Mouse (Mus musculus) limb, embryonic 13.5 days (tissue): ENCODE measurements around the gene Anapc15. TPM values are rescaled to one million over a fixed set of nuclear protein-coding genes. Genes with fewer than 3 reads are reported as not detected.

Source experiments
- ATAC-seq: fragments of 200-750 bp; cut with Nextera tagmentation; 2 replicates; pipeline ENCODE4 v1.8.0; 2017; ENCODE audit warnings: low read depth, moderate number of reproducible peaks, moderate TSS enrichment; ENCODE audit not compliant: low FRiP score
- H3K27ac ChIP-seq: fragments of 300-500 bp; sonication (generic); 2 replicates; pipeline ENCODE4 v1.5.1; 2015; ENCODE audit warnings: inconsistent platforms, mild to moderate bottlenecking, moderate library complexity
- H3K27me3 ChIP-seq: fragments of 300-500 bp; sonication (generic); 2 replicates; pipeline ENCODE4 v1.6.1; 2015; ENCODE audit warnings: mild to moderate bottlenecking, inconsistent platforms
- H3K36me3 ChIP-seq: fragments of 300-500 bp; sonication (generic); 2 replicates; pipeline ENCODE4 v1.6.1; 2015; ENCODE audit warnings: inconsistent platforms, mild to moderate bottlenecking, moderate library complexity
- H3K4me1 ChIP-seq: fragments of 300-500 bp; sonication (generic); 2 replicates; pipeline ENCODE4 v1.6.1; 2015; ENCODE audit warnings: inconsistent platforms
- H3K4me2 ChIP-seq: fragments of 300-500 bp; sonication (generic); replicated peaks from 2 replicates; pipeline ENCODE4 v1.6.1; 2015; ENCODE audit warnings: inconsistent platforms, mild to moderate bottlenecking, moderate library complexity
- H3K4me3 ChIP-seq: fragments of 300-500 bp; sonication (generic); 2 replicates; pipeline ENCODE4 v1.5.1; 2015; ENCODE audit warnings: moderate library complexity, mild to moderate bottlenecking, inconsistent platforms
- H3K9ac ChIP-seq: fragments of 300-500 bp; sonication (generic); 2 replicates; pipeline ENCODE4 v1.6.1; 2015; ENCODE audit warnings: mild to moderate bottlenecking, inconsistent platforms
- H3K9me3 ChIP-seq: fragments of 300-500 bp; sonication (generic); 2 replicates; pipeline ENCODE4 v1.6.1; 2016; ENCODE audit warnings: inconsistent platforms
- WGBS: fragments of 180-500 bp; shearing (Covaris S2); methylation state at CpG from one replicate; pipeline ENCODE4 v1.1.7; 2015; 5-methylcytosine and 5-hydroxymethylcytosine counted together
- polyA plus RNA-seq: library from polyadenylated mRNA; unstranded; fragments of >200 nt; fragmentation: Nextera tagmentation; extraction: Ambion mirVana; gene quantifications from 2 replicates; pipeline ENCODE4 v1.2.1, GENCODE M21; 2015

Gene Anapc15
- polyA plus RNA-seq, result 70.6 and 71.6 TPM in 2 replicates

GRCm38 (mm10) chr7:101863415-101863814 is at the start of gene Anapc15:
Anapc15 (plus strand) TSS chr7:101863715.
- Histone ChIP-seq H3K27me3 (no peaks in the 10 kb centered on the region), H3K4me3 (no peak within 1 kb of the TSS), H3K9ac (no peak within 1 kb of the TSS), H3K27ac (no peak within 1 kb of the TSS), H3K36me3 (no peaks in the 10 kb centered on the region), H3K4me2 (no peak within 1 kb of the TSS), H3K4me1 (no peaks in the 10 kb centered on the region), H3K9me3 (no peaks in the 10 kb centered on the region)
- 76% methylated on average over 3 of the region's 3 CpGs for WGBS
- ATAC-seq, result no peak

GRCm38 (mm10) chr7:101817861-101818401 is 45.6 kb upstream of the Anapc15 start, which contains the start of gene Phox2a:
Phox2a (plus strand) TSS chr7:101818313.
- ATAC-seq, result no peak
- peak within 1 kb of the TSS; percentile 62 for H3K4me2 ChIP-seq
- no peaks in the 10 kb centered on the region for H3K9me3 ChIP-seq
- peak within 1 kb of the TSS; percentile 31; the same call in 1 of the 2 replicates for H3K9ac ChIP-seq
- WGBS, result 1% methylated on average over 35 of the region's 45 CpGs
- H3K4me1 ChIP-seq, result peaks cover 28% of the 10 kb centered on the region
- peaks cover under 1% of the 10 kb centered on the region; the same call in 1 of the 2 replicates for H3K36me3 ChIP-seq
- H3K4me3 ChIP-seq, result peak within 1 kb of the TSS; percentile 40
- peaks cover 80% of the 10 kb centered on the region for H3K27me3 ChIP-seq
- no peak within 1 kb of the TSS for H3K27ac ChIP-seq

GRCm38 (mm10) chr7:101820295-101821030 is 43.1 kb upstream of the Anapc15 start:
- no peak for ATAC-seq

DNA sequence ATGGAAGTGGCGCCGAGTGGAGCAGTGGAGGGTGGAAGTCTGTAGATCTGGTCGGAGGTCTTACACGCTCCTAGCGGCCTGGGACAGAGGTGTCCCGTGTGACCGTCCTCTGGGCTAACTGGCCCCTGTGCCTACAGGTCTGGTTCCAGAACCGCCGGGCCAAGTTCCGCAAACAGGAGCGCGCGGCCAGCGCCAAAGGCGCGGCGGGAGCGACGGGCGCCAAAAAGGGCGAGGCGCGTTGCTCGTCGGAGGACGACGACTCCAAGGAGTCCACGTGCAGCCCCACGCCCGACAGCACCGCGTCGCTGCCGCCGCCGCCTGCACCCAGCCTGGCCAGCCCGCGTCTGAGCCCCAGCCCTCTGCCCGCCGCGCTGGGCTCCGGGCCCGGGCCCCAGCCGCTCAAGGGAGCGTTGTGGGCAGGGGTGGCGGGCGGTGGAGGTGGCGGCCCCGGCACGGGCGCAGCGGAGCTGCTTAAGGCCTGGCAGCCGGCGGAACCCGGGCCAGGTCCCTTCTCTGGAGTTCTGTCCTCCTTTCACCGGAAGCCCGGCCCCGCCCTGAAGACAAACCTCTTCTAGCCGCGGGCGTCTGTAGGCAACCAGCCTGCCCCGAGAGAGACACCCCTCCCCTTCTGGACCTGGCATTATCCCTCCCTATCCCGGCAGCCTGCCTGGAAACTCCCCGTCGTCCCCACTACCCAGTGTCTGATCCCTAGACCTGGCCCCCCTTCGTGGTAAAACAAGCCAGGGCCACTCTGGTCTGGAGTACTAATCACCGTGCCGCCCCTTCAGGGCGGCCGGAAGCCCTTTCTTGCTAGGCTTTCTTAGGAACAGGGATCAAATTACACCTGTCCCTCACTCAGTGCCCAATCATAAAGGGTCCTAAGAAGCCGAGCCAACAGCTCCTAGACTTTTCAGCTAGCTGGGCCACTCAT is 41.7 kb upstream of the Anapc15 start:
- H3K27me3 ChIP-seq, result peaks cover 73% of the 10 kb centered on the region
- H3K36me3 ChIP-seq, result peaks cover 40% of the 10 kb centered on the region
- peak overlapping the region; percentile 46 for H3K4me3 ChIP-seq
- peak overlapping the region; percentile 67 for H3K9ac ChIP-seq
- H3K4me1 ChIP-seq, result peaks cover 37% of the 10 kb centered on the region
- peak overlapping the region; percentile 89 for H3K4me2 ChIP-seq
- H3K9me3 ChIP-seq, result no peaks in the 10 kb centered on the region
- ATAC-seq, result peak; percentile 74
- WGBS, result under 1% methylated on average over 71 of the region's 71 CpGs
- no peak overlapping the region for H3K27ac ChIP-seq

More at GRCm38 (mm10) chr7:101820295-101821030, 43.1 kb upstream of the Anapc15 start:
- Histone ChIP-seq H3K4me2 (peak overlapping the region; percentile 89), H3K4me3 (peak overlapping the region; percentile 46), H3K27ac (no peak overlapping the region), H3K9ac (no peak overlapping the region), H3K27me3 (peaks cover 84% of the 10 kb centered on the region), H3K4me1 (peaks cover 37% of the 10 kb centered on the region), H3K9me3 (no peaks in the 10 kb centered on the region), H3K36me3 (peaks cover 26% of the 10 kb centered on the region)
- 2% methylated on average over 35 of the region's 35 CpGs for WGBS

DNA sequence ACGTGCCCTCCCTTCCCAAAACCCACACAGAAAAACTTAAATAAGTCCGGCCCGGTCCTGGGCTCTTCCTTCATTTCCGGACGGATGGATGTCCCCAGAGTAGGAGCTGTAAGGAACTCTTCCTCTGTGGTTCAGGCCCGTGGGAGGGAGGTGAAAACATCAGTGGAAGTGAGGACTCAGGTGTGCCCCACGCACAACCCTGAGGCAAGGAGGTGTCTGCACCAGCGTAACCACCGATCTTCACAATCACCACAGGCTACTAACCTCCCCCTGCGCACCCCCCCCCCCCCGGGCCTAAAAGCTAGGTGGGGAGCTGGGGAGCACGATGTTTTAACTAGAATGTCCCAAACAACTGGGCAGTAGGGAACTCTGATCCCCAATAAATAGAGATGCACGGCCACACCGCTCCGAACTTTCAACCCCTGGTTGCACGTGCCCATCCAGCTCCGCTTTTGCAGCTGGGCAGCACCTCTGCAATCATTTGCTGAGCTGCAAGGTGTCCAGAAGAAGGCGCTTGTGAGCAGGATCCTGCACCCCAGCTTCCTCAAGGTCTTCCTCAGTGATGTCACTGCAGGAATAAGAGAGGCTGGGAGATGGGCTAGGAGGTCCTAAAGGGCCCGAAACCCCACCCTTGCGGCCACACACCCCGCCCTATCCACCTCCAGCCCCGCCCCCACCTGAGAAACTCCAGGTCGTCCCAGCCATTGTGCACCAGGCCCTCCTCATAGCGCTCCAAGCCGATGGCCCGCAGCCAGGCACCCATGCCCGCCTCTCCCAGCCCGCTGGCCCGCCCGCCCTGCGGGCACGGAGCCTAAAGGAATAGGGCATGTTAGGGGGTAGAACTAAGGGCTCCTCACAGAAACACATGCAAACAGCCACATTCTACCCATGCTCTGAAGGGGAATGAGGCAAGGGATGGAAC is 40.4 kb upstream of the Anapc15 start:
- no peak; the same call in 1 of the 2 replicates for ATAC-seq
- Histone ChIP-seq H3K27me3 (peaks cover 60% of the 10 kb centered on the region), H3K4me3 (no peak overlapping the region), H3K9ac (no peak overlapping the region), H3K27ac (no peak overlapping the region), H3K4me1 (peaks cover 33% of the 10 kb centered on the region), H3K4me2 (no peak overlapping the region), H3K9me3 (no peaks in the 10 kb centered on the region), H3K36me3 (peaks cover 52% of the 10 kb centered on the region)
- 31% methylated on average over 32 of the region's 32 CpGs for WGBS

- Histone ChIP-seq H3K4me2 (no peak overlapping the region), H3K27me3 (peaks cover 51% of the 10 kb centered on the region), H3K4me1 (peaks cover 28% of the 10 kb centered on the region), H3K4me3 (no peak overlapping the region), H3K27ac (no peak overlapping the region), H3K9ac (no peak overlapping the region), H3K36me3 (peaks cover 61% of the 10 kb centered on the region), H3K9me3 (no peaks in the 10 kb centered on the region)
- no peak for ATAC-seq
- WGBS, result 82% methylated on average over 18 of the region's 18 CpGs
Measured at GRCm38 (mm10) chr7:101823758-101824630, 39.5 kb upstream of the Anapc15 start.

DNA sequence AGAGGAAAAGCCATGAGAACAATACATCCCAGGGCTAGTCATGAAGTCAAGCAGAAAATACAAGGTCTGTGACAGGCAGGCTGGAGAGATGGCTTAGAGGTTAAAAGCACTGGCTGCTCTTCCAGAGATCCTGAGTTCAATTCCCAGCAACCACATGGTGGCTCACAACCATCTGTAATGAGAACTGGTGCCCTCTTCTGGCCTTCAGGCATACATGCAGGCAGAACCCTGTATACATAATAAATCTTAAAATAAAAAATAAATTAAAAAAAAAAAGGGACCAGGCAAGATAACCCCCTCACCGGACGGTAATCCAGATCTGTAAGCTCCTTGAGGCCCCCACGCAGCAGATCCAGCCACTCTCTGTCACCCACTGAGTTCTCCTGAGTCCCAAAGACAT is 33.1 kb upstream of the Anapc15 start:
- no peak overlapping the region for H3K9ac ChIP-seq
- no peak overlapping the region for H3K4me2 ChIP-seq
- no peak overlapping the region for H3K27ac ChIP-seq
- peaks cover 92% of the 10 kb centered on the region for H3K36me3 ChIP-seq
- ATAC-seq, result no peak
- no peaks in the 10 kb centered on the region for H3K27me3 ChIP-seq
- peaks cover 21% of the 10 kb centered on the region for H3K4me1 ChIP-seq
- no peaks in the 10 kb centered on the region for H3K9me3 ChIP-seq
- WGBS, result 98% methylated on average over 3 of the region's 3 CpGs
- no peak overlapping the region for H3K4me3 ChIP-seq

- 95% methylated on average over 8 of the region's 8 CpGs for WGBS
- Histone ChIP-seq H3K9ac (no peak overlapping the region), H3K36me3 (peaks cover 82% of the 10 kb centered on the region), H3K27me3 (no peaks in the 10 kb centered on the region), H3K4me3 (no peak overlapping the region), H3K4me1 (peaks cover 27% of the 10 kb centered on the region), H3K27ac (no peak overlapping the region), H3K4me2 (no peak overlapping the region), H3K9me3 (no peaks in the 10 kb centered on the region)
- no peak for ATAC-seq
Measured at GRCm38 (mm10) chr7:101831437-101831836, 32.1 kb upstream of the Anapc15 start.

DNA sequence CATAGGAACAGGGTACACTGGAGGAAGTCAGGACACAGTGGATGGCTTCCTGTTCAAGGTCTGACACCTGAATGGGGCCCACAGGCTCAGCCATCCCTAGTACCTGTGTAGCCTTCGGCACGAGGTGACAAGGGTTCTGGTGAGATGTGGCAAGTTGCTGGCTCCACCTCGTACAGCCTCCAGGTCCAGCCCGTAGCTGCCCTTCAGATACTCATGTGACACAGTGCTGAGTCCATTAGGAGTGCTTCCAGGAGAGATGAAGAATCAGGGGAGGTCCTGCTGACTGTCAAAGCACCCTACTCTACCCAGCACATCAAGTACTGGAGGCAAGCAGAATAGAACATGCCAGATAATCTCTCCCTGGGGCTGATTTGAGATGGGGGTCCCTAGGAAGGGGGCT is 31.1 kb upstream of the Anapc15 start:
- Histone ChIP-seq H3K9ac (no peak overlapping the region), H3K4me2 (no peak overlapping the region), H3K27me3 (no peaks in the 10 kb centered on the region), H3K4me1 (peaks cover 27% of the 10 kb centered on the region), H3K27ac (no peak overlapping the region), H3K9me3 (no peaks in the 10 kb centered on the region), H3K4me3 (no peak overlapping the region), H3K36me3 (peaks cover 72% of the 10 kb centered on the region)
- 93% methylated on average over 4 of the region's 4 CpGs for WGBS
- no peak for ATAC-seq

DNA sequence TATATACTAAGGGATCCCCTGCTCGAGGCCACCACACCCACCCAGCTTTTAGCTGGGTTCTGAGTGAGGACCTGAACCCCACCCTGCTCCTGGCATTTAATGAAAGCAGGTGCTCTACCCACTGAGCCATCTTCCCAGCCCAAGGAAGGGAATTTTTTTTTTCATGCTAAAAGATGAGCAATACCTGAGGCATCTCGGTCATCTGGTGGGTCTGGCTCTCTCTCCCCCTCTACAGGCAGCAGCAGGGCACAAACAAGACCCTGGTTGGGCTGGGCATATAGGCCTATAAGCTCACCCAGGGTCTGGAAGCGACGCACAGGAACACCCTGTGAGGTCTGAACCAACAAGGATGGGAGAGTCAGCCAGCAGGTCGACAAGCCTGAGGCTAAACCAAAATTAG is 30.2 kb upstream of the Anapc15 start:
- 68% methylated on average over 5 of the region's 5 CpGs for WGBS
- H3K36me3 ChIP-seq, result peaks cover 63% of the 10 kb centered on the region

More for the DNA sequence above, 30.2 kb upstream of the Anapc15 start:
- Histone ChIP-seq H3K4me2 (peak overlapping the region; percentile 69), H3K27ac (no peak overlapping the region), H3K4me3 (no peak overlapping the region; the same call in 1 of the 2 replicates), H3K4me1 (peaks cover 28% of the 10 kb centered on the region), H3K9me3 (no peaks in the 10 kb centered on the region), H3K9ac (no peak overlapping the region; the same call in 1 of the 2 replicates), H3K27me3 (no peaks in the 10 kb centered on the region)
- no peak for ATAC-seq
